Mouse (Mus musculus) intestine, embryonic 15.5 days (tissue): ENCODE data around the gene Hist1h3b. TPM values are rescaled to one million over a fixed set of nuclear protein-coding genes. Genes with fewer than 3 reads are reported as not detected.
A peak's percentile ranks its signal among the peaks of the same experiment; 100 is the strongest.

Experiments
- ATAC-seq: fragments of 200-750 bp; cut with Nextera tagmentation; 2 replicates; pipeline ENCODE4 v1.8.0; 2017; ENCODE audit warnings: moderate TSS enrichment, moderate library complexity
- H3K27ac ChIP-seq: fragments of 300-500 bp; sonication (generic); 2 replicates; pipeline ENCODE4 v1.5.1; 2015; ENCODE audit warnings: mild to moderate bottlenecking, inconsistent platforms
- H3K27me3 ChIP-seq: fragments of 300-500 bp; sonication (generic); replicated peaks from 2 replicates; pipeline ENCODE4 v1.6.1; 2015; ENCODE audit warnings: inconsistent platforms
- H3K36me3 ChIP-seq: fragments of 300-500 bp; sonication (generic); 2 replicates; pipeline ENCODE4 v1.6.1; 2015; ENCODE audit warnings: inconsistent platforms
- H3K4me1 ChIP-seq: fragments of 300-500 bp; sonication (generic); replicated peaks from 2 replicates; pipeline ENCODE4 v1.6.1; 2015; ENCODE audit warnings: inconsistent platforms
- H3K4me2 ChIP-seq: fragments of 300-500 bp; sonication (generic); replicated peaks from 2 replicates; pipeline ENCODE4 v1.6.1; 2015; ENCODE audit warnings: mild to moderate bottlenecking, inconsistent platforms
- H3K4me3 ChIP-seq: fragments of 300-500 bp; sonication (generic); replicated peaks from 2 replicates; pipeline ENCODE4 v1.5.1; 2015; ENCODE audit warnings: inconsistent platforms
- H3K9ac ChIP-seq: fragments of 300-500 bp; sonication (generic); 2 replicates; pipeline ENCODE4 v1.6.1; 2015; ENCODE audit warnings: inconsistent platforms
- H3K9me3 ChIP-seq: fragments of 300-500 bp; sonication (generic); 2 replicates; pipeline ENCODE4 v1.6.1; 2016; ENCODE audit warnings: inconsistent platforms
- WGBS: fragments of 180-500 bp; shearing (Covaris S2); methylation state at CpG from one replicate; pipeline ENCODE4 v1.1.7; 2015; 5-methylcytosine and 5-hydroxymethylcytosine counted together
- polyA plus RNA-seq: library from polyadenylated mRNA; unstranded; fragments of >200 nt; fragmentation: Nextera tagmentation; extraction: Ambion mirVana; gene quantifications from 2 replicates; pipeline ENCODE4 v1.2.1, GENCODE M21; 2015

The Hist1h3b gene
- polyA plus RNA-seq, 1 experiment from 2014 or later: 9.2 TPM

DNA sequence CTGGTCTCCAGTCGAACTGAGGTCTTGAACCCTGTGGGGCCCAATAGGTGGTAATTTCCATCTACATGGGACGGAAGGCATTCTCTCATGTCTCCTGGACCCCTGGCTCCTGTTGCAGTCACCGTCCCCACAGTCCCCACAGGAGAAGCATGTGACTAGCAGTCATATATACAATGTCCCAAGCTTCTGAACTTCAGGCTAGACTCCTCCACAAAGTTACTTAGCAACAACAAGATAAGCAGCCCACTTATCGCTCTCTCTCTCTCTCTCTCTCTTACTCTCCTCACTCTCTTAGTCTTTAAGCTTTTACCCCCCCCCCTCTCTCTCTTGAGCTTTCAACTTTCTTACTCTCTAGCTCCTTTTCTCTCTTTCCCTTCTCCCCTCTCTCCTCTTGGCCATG is 27.8 kb upstream of the Hist1h3b start:
- no peaks in the 10 kb centered on the region for H3K36me3 ChIP-seq
- peak; percentile 45 for ATAC-seq
- H3K4me2 ChIP-seq: no peak overlapping the region
- H3K9ac ChIP-seq: no peak overlapping the region
- WGBS: 75% methylated on average over 4 of the region's 4 CpGs
- H3K4me3 ChIP-seq: no peak overlapping the region
- H3K27me3 ChIP-seq: no peaks in the 10 kb centered on the region
- no peak overlapping the region for H3K27ac ChIP-seq
- no peaks in the 10 kb centered on the region for H3K4me1 ChIP-seq
- H3K9me3 ChIP-seq: no peaks in the 10 kb centered on the region

GRCm38 (mm10) chr13:23725213-23725612 is 26.9 kb upstream of the Hist1h3b start:
- Histone ChIP-seq H3K4me3 (no peak overlapping the region), H3K9ac (no peak overlapping the region), H3K27ac (no peak overlapping the region), H3K4me2 (no peak overlapping the region), H3K4me1 (no peaks in the 10 kb centered on the region), H3K36me3 (no peaks in the 10 kb centered on the region), H3K9me3 (no peaks in the 10 kb centered on the region), H3K27me3 (no peaks in the 10 kb centered on the region)
- WGBS: 70% methylated on average over 1 of the region's 1 CpGs
- no peak for ATAC-seq

- H3K9ac ChIP-seq: no peak overlapping the region
- 89% methylated on average over 18 of the region's 18 CpGs for WGBS
- no peaks in the 10 kb centered on the region for H3K9me3 ChIP-seq
- H3K27me3 ChIP-seq: no peaks in the 10 kb centered on the region
- no peak overlapping the region for H3K4me3 ChIP-seq
- no peak overlapping the region for H3K27ac ChIP-seq
- no peak overlapping the region for H3K4me2 ChIP-seq
- no peak for ATAC-seq
- H3K4me1 ChIP-seq: no peaks in the 10 kb centered on the region
- H3K36me3 ChIP-seq: no peaks in the 10 kb centered on the region
Observed at GRCm38 (mm10) chr13:23728472-23729191, 23.4 kb upstream of the Hist1h3b start.

DNA sequence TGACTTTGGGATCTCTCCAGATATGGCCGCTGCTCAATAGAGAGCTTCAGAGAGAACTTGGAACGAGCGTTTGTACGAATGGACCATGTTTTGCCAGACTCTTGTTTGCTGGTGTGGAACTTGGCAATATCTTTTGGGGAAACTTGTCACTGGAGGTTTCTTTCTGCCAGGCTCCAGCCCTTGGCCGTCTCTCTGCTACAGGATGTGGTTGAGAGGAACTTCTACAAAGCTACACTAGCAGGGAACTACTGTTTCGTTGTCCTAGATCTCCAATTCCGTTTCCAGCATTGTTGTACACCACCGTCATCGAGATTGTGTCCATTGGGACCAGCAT is 22.9 kb upstream of the Hist1h3b start:
- no peaks in the 10 kb centered on the region for H3K9me3 ChIP-seq
- no peaks in the 10 kb centered on the region for H3K27me3 ChIP-seq
- WGBS: 91% methylated on average over 9 of the region's 9 CpGs
- H3K4me1 ChIP-seq: no peaks in the 10 kb centered on the region
- H3K4me2 ChIP-seq: no peak overlapping the region
- ATAC-seq: no peak
- no peaks in the 10 kb centered on the region for H3K36me3 ChIP-seq
- no peak overlapping the region for H3K27ac ChIP-seq
- H3K9ac ChIP-seq: no peak overlapping the region
- H3K4me3 ChIP-seq: no peak overlapping the region

- Histone ChIP-seq H3K27ac (no peak overlapping the region), H3K4me2 (no peak overlapping the region), H3K4me3 (no peak overlapping the region), H3K36me3 (no peaks in the 10 kb centered on the region), H3K4me1 (no peaks in the 10 kb centered on the region), H3K9me3 (no peaks in the 10 kb centered on the region), H3K9ac (no peak overlapping the region), H3K27me3 (no peaks in the 10 kb centered on the region)
- no peak for ATAC-seq
- 88% methylated on average over 5 of the region's 5 CpGs for WGBS
Observed at GRCm38 (mm10) chr13:23729706-23730105, 22.4 kb upstream of the Hist1h3b start.

- H3K36me3 ChIP-seq: no peaks in the 10 kb centered on the region
- 22% methylated on average over 8 of the region's 8 CpGs for WGBS
- no peaks in the 10 kb centered on the region for H3K9me3 ChIP-seq
- peak overlapping the region; percentile 24 for H3K4me2 ChIP-seq
- H3K27me3 ChIP-seq: no peaks in the 10 kb centered on the region
- no peak overlapping the region for H3K4me3 ChIP-seq
- no peaks in the 10 kb centered on the region for H3K4me1 ChIP-seq
- ATAC-seq: peak; percentile 91
- H3K27ac ChIP-seq: no peak overlapping the region
- no peak overlapping the region for H3K9ac ChIP-seq
Observed at GRCm38 (mm10) chr13:23730479-23730878, 21.6 kb upstream of the Hist1h3b start.

DNA sequence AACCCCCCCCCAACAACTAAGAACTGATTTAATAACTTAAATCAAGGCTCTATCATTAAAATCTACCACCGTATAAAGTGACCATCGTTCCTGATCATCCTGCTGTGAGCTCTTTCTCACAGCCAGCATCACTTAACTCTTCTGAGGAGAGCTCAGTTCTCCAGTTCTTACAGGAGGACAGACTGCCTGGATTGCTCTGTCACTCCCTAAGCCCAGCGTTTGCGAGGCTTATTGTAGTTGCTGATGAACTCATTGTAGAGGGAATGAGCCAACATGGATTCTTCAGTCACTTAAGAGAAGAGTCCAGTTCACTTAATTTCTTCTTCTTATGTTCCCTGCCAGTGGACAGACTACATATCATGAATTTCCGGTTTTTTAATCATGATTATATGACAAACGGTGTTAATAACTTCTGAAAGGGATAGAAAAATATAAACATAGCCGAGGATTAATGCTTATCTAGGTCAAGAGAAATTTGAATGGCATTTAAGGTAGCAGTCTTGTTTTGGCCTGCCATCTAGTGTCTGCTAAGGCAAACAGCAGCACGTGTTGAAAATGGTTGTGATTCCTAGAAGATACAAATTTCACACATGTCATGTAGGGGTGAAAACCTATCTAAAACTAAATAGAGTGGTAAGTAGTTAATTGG is 19.8 kb upstream of the Hist1h3b start:
- H3K4me1 ChIP-seq: no peaks in the 10 kb centered on the region
- H3K27me3 ChIP-seq: no peaks in the 10 kb centered on the region
- WGBS: 25% methylated on average over 8 of the region's 8 CpGs
- H3K9me3 ChIP-seq: no peaks in the 10 kb centered on the region
- H3K9ac ChIP-seq: no peak overlapping the region
- ATAC-seq: no peak
- no peak overlapping the region for H3K4me2 ChIP-seq
- H3K4me3 ChIP-seq: no peak overlapping the region
- H3K27ac ChIP-seq: no peak overlapping the region
- no peaks in the 10 kb centered on the region for H3K36me3 ChIP-seq

- Histone ChIP-seq H3K4me2 (no peak overlapping the region), H3K4me3 (no peak overlapping the region), H3K9ac (no peak overlapping the region), H3K9me3 (no peaks in the 10 kb centered on the region), H3K27me3 (no peaks in the 10 kb centered on the region), H3K27ac (no peak overlapping the region), H3K4me1 (no peaks in the 10 kb centered on the region), H3K36me3 (no peaks in the 10 kb centered on the region)
- 84% methylated on average over 5 of the region's 5 CpGs for WGBS
- no peak for ATAC-seq
Observed at GRCm38 (mm10) chr13:23737091-23737490, 15.0 kb upstream of the Hist1h3b start.

- Histone ChIP-seq H3K4me2 (peak overlapping the region; percentile 94), H3K4me3 (no peak overlapping the region), H3K36me3 (no peaks in the 10 kb centered on the region), H3K4me1 (no peaks in the 10 kb centered on the region), H3K9me3 (no peaks in the 10 kb centered on the region), H3K9ac (0 out of 2 replicates have a peak overlapping the region, but pooled peaks have one; percentile 91), H3K27me3 (no peaks in the 10 kb centered on the region), H3K27ac (peak overlapping the region; percentile 99)
- WGBS: 25% methylated on average over 4 of the region's 4 CpGs
- no peak for ATAC-seq
Observed at GRCm38 (mm10) chr13:23738041-23738440, 14.0 kb upstream of the Hist1h3b start.

DNA sequence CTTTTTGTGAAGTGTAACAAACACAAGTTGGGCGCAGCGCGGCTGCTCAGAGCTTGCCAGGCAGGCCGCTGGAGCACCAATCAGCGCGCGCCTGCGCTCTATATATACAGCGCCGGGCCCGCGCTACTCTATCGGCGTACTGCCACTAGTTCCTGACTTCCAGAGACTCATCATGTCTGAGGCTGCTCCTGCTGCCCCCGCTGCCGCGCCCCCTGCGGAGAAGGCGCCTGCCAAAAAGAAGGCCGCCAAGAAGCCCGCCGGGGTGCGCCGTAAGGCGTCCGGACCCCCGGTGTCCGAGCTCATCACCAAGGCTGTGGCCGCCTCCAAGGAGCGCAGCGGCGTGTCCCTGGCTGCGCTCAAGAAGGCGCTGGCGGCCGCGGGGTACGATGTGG is 13.4 kb upstream of the Hist1h3b start, which contains the start of gene Hist1h1c:
Hist1h1c (plus strand) TSS at position 132 of the 392 bp plus-strand sequence.
- ATAC-seq: peak; percentile 93
- 0% methylated on average over 38 of the region's 38 CpGs for WGBS

GRCm38 (mm10) chr13:23739069-23739921 is 12.8 kb upstream of the Hist1h3b start:
- Histone ChIP-seq H3K4me1 (no peaks in the 10 kb centered on the region), H3K4me3 (peak overlapping the region; percentile 59), H3K27me3 (no peaks in the 10 kb centered on the region), H3K27ac (peak overlapping the region; percentile 99), H3K36me3 (no peaks in the 10 kb centered on the region), H3K4me2 (peak overlapping the region; percentile 94), H3K9me3 (no peaks in the 10 kb centered on the region), H3K9ac (peak overlapping the region; percentile 91)
- ATAC-seq: peak; percentile 90
- WGBS: under 1% methylated on average over 39 of the region's 39 CpGs

More for the DNA sequence above, 13.4 kb upstream of the Hist1h3b start, which contains the start of gene Hist1h1c:
- Histone ChIP-seq H3K36me3 (no peaks in the 10 kb centered on the region), H3K9me3 (no peaks in the 10 kb centered on the region), H3K4me2 (peak within 1 kb of the TSS; percentile 94), H3K4me3 (peak within 1 kb of the TSS; percentile 59), H3K27ac (peak within 1 kb of the TSS; percentile 99), H3K9ac (peak within 1 kb of the TSS; percentile 91), H3K27me3 (no peaks in the 10 kb centered on the region), H3K4me1 (no peaks in the 10 kb centered on the region)

DNA sequence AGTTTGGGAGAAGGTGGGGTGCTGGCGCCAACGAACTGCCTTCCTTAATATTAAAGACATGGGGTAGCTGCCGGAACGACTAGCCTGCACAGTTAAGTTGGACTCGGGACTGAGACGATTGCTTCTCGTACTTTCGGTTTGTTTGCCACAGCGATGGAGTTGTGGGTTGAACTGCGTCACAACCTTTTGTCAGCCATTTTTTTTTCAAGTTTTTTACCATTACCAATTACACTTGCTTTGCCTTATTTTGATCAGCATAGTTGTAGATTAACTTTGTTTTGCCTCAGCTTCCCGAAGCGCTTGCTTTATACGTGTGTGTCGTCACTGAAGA is 12.2 kb upstream of the Hist1h3b start:
- Histone ChIP-seq H3K27me3 (no peaks in the 10 kb centered on the region), H3K27ac (peak overlapping the region; percentile 99), H3K9me3 (no peaks in the 10 kb centered on the region), H3K9ac (peak overlapping the region; percentile 91), H3K36me3 (no peaks in the 10 kb centered on the region), H3K4me3 (peak overlapping the region; percentile 59), H3K4me1 (no peaks in the 10 kb centered on the region), H3K4me2 (peak overlapping the region; percentile 94)
- no peak for ATAC-seq
- WGBS: under 1% methylated on average over 14 of the region's 14 CpGs
